Mouse (Mus musculus): Measurements from ENCODE around the gene Gm20773.
"Not testable (repeated sequence)": the region's sequence is repeated elsewhere in the genome, so short reads cannot be mapped to it uniquely, and the experiment has no call there.

The Gm20773 gene

GRCm38 (mm10) chrY:13493726-13494125 is at the start of gene Gm20773:
Gene Gm20773, plus strand, starts transcription at chrY:13494026.
- DNase-seq (ENCODE audit: low spot score), result not testable (repeated sequence)

- DNase-seq (ENCODE audit: low spot score), result not testable (repeated sequence)
Measured at GRCm38 (mm10) chrY:13465479-13465878, 28.3 kb upstream of the Gm20773 start, which contains the start of gene Gm21866. Gene Gm21866, minus strand, starts transcription at chrY:13465579.

Data from ovary, postnatal 36 days (tissue).